Mouse (Mus musculus): ENCODE data around the gene Foxi2. TPM values are rescaled to one million over a fixed set of nuclear protein-coding genes. Genes with fewer than 3 reads are reported as not detected.

Foxi2 gene
- total RNA-seq (2023) = not detected

GRCm38 (mm10) chr7:135410237-135410965, at the start of gene Foxi2:
Foxi2 (plus strand) TSS chr7:135410308.

Other genes with a start within 250 kb of the Foxi2 start
- not detected for gene Nps, start 151.6 kb upstream of the Foxi2 start, total RNA-seq (2023)
- not detected for gene Clrn3, start 118.3 kb downstream of the Foxi2 start, total RNA-seq (2023)
- 100 to 1,000 TPM; 137 to 145 TPM for gene Ptpre, start 127.2 kb downstream of the Foxi2 start, total RNA-seq (2023)

All from monocyte, adult 59 days (primary cell).